Mouse (Mus musculus): ENCODE measurements at regions not wholly inside any gene's neighbourhood (a gene's known extent, or its start where the extent isn't known, plus 50 kb on each side); places are given as distances from the start of the nearest gene placed in this dataset.
"Not testable (repeated sequence)": the region's sequence is repeated elsewhere in the genome, so short reads cannot be mapped to it uniquely, and the experiment has no call there.

- CTCF ChIA-PET: no interaction called here
These were observed 239.2 kb upstream of the 1700012A03Rik start for GRCm38 (mm10) chr6:31810602-31811512.

GRCm38 (mm10) chr6:31804468-31804867 lies 240.7 kb upstream of the Podxl start:
- CTCF ChIA-PET: not testable (repeated sequence)

- CTCF ChIA-PET: not testable (repeated sequence)
These were observed 239.4 kb upstream of the Podxl start for GRCm38 (mm10) chr6:31803222-31803621.

GRCm38 (mm10) chr6:31791547-31791946 lies 227.8 kb upstream of the Podxl start:
- CTCF ChIA-PET: no interaction called here

GRCm38 (mm10) chr6:31790906-31791305 lies 227.1 kb upstream of the Podxl start:
- CTCF ChIA-PET: no interaction called here

GRCm38 (mm10) chr6:31776841-31777240 lies 213.1 kb upstream of the Podxl start:
- CTCF ChIA-PET: no interaction called here

GRCm38 (mm10) chr6:31771916-31772315 lies 208.1 kb upstream of the Podxl start:
- CTCF ChIA-PET: no interaction called here

- CTCF ChIA-PET: no interaction called here
These were observed 181.8 kb upstream of the Podxl start for GRCm38 (mm10) chr6:31745589-31745988.

GRCm38 (mm10) chr6:31731391-31731790 lies 167.6 kb upstream of the Podxl start:
- CTCF ChIA-PET: no interaction called here

- CTCF ChIA-PET: no interaction called here
These were observed 155.8 kb upstream of the Podxl start for GRCm38 (mm10) chr6:31719614-31720013.

GRCm38 (mm10) chr6:31718843-31719242 lies 155.1 kb upstream of the Podxl start:
- CTCF ChIA-PET: no interaction called here

GRCm38 (mm10) chr6:31717531-31717930 lies 153.8 kb upstream of the Podxl start:
- CTCF ChIA-PET: no interaction called here

GRCm38 (mm10) chr6:31707256-31707655 lies 143.5 kb upstream of the Podxl start:
- CTCF ChIA-PET: no interaction called here

GRCm38 (mm10) chr6:31704191-31704590 lies 140.4 kb upstream of the Podxl start:
- CTCF ChIA-PET: no interaction called here

GRCm38 (mm10) chr6:31702931-31703330 lies 139.2 kb upstream of the Podxl start:
- CTCF ChIA-PET: no interaction called here

GRCm38 (mm10) chr6:31695885-31696284 lies 132.1 kb upstream of the Podxl start:
- CTCF ChIA-PET: no interaction called here

- CTCF ChIA-PET: no interaction called here
These were observed 129.3 kb upstream of the Podxl start for GRCm38 (mm10) chr6:31693047-31693446.

- CTCF ChIA-PET: no interaction called here
These were observed 128.2 kb upstream of the Podxl start for GRCm38 (mm10) chr6:31692024-31692423.

- CTCF ChIA-PET: no interaction called here
These were observed 116.3 kb upstream of the Podxl start for GRCm38 (mm10) chr6:31680101-31680500.

GRCm38 (mm10) chr6:31665671-31666486 lies 102.1 kb upstream of the Podxl start:
- CTCF ChIA-PET: no interaction called here

- CTCF ChIA-PET: no interaction called here
These were observed 100.7 kb upstream of the Podxl start for GRCm38 (mm10) chr6:31664495-31664894.

GRCm38 (mm10) chr6:31660778-31661177 lies 97.0 kb upstream of the Podxl start:
- CTCF ChIA-PET: no interaction called here

- CTCF ChIA-PET: no interaction called here
These were observed 96.1 kb upstream of the Podxl start for GRCm38 (mm10) chr6:31659901-31660300.
